ENCODE assay signal across 20 mouse cellular contexts in the genomic region with DNA sequence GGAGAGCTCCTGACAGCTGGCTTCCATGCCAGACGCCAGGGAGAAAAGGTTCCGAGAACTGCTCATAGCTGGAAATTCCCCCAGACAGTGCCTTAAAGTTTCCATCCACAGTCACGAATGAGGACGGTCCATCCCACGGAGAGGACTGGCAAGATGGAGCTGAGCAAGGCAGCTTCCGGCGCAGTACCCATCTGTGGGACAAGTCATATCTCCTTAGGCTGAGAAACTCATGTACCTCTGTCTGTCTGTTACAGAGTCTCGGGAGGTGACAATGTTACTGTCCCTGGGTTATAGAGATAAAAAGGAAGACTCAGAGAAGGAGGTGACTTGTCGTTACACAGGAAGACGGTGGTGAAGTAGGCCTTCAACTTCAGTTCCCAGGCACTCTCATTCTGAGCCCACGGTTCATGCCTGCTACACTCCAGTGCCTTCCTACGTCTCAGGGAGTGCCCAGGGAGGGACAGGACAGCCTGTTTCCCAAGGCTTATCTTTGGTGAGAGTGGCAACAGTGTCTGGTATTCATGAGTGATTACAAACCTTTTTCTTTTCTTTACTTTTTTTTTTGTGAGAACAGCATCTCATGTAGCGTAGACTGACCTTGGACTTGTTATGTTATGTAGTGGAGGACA. TPM values are rescaled to one million over a fixed set of nuclear protein-coding genes. Genes with fewer than 3 reads are reported as not detected.
DNase-seq lines count a peak whose midpoint lies in the region; ATAC-seq and TF ChIP-seq lines count a peak whose summit lies in the region.
"Had no signal": no experiment of that assay in that cellular context is flagged by ENCODE, and none has a peak within 500 bp of the region (broad histone marks: within the 10 kb centered on the region; RNA-seq: fewer than 3 reads in every experiment).

No protein-coding gene starts in this region.

- TF ChIP-seq EP300 in lung, postnatal 0 days (IDR thresholded peaks at IDR 0.05), result peak; percentile 93

- no peak overlapping the region for H3K9ac ChIP-seq in lung, postnatal 0 days (replicated peaks; ENCODE audit: low read depth)
- H3K9ac ChIP-seq in liver, embryonic 15.5 days, result no peak overlapping the region
- no peak overlapping the region for H3K9ac ChIP-seq in hindbrain, embryonic 13.5 days
- H3K9ac ChIP-seq: limb, embryonic 15.5 days; neural tube, embryonic 13.5 days had no signal

- 76% methylated on average over 13 of the region's 13 CpGs for WGBS in lung, postnatal 0 days
- 70% methylated on average over 13 of the region's 13 CpGs for WGBS in lung, adult 2 months
- 19% methylated on average over 13 of the region's 13 CpGs for WGBS in liver, embryonic 15.5 days (ENCODE audit: insufficient replicate concordance)
- WGBS in hindbrain, embryonic 13.5 days, result 91% methylated on average over 13 of the region's 13 CpGs

- peak; percentile 10 for DNase-seq in lung, postnatal 0 days (ENCODE audit: low spot score)
- DNase-seq in lung, adult 2 months, result no peak
- no peak for DNase-seq in G1E (ENCODE audit: low spot score)
- no peak for DNase-seq in T-cell, adult 2 months (ENCODE audit: low spot score)
- DNase-seq in adrenal gland, adult (ENCODE audit: inconsistent age in 2 of 2, low spot score in 1 of 2), result no peak
- DNase-seq: adrenal gland, postnatal 25 days; gastrocnemius, postnatal 10 days; heart, postnatal 36 days; kidney, postnatal 4 days; retina, postnatal 1 day; thymus, postnatal 14 days had no signal

- no peak overlapping the region for H3K27ac ChIP-seq in lung, postnatal 0 days (ENCODE audit: low read length)
- peak overlapping the region; percentile 73 for H3K27ac ChIP-seq in liver, embryonic 15.5 days (replicated peaks)
- no peak overlapping the region for H3K27ac ChIP-seq in hindbrain, embryonic 13.5 days
- H3K27ac ChIP-seq: heart, embryonic 10.5 days; limb, embryonic 15.5 days; macrophage; neural tube, embryonic 13.5 days had no signal

- H3K36me3 ChIP-seq in lung, postnatal 0 days (ENCODE audit: insufficient read depth, low read length), result no peaks in the 10 kb centered on the region
- H3K36me3 ChIP-seq in G1E (replicated peaks), result peaks cover 72% of the 10 kb centered on the region
- H3K36me3 ChIP-seq in liver, embryonic 15.5 days (replicated peaks), result peaks cover 9% of the 10 kb centered on the region; the same call in 1 of the 2 replicates
- H3K36me3 ChIP-seq in hindbrain, embryonic 13.5 days, result no peaks in the 10 kb centered on the region; the same call in 1 of the 2 replicates
- H3K36me3 ChIP-seq: heart, embryonic 10.5 days; limb, embryonic 15.5 days; neural tube, embryonic 13.5 days had no signal

- peak; percentile 10; the same call in 1 of the 2 replicates for ATAC-seq in lung, postnatal 0 days
- peak; percentile 43 for ATAC-seq in G1E (ENCODE audit: extremely low read depth, insufficient number of reproducible peaks, low FRiP score, poor library complexity, severe bottlenecking)
- peak; percentile 64 for ATAC-seq in erythroblast, adult 5-6 weeks (replicated peaks; ENCODE audit: low FRiP score, poor library complexity, severe bottlenecking)
- ATAC-seq in liver, embryonic 15.5 days (ENCODE audit: insufficient read depth), result peak; percentile 71
- no peak for ATAC-seq in hindbrain, embryonic 13.5 days (ENCODE audit: low FRiP score)
- ATAC-seq: forebrain, embryonic 14.5 days; intestine, postnatal 0 days had no signal

- H3K4me3 ChIP-seq in lung, postnatal 0 days (ENCODE audit: low read depth, low read length), result no peak overlapping the region
- H3K4me3 ChIP-seq in lung, adult 2 months (replicated peaks; ENCODE audit: extremely low read depth, low read depth, low read length), result no peak overlapping the region
- peak overlapping the region; percentile 54; the same call in 1 of the 2 replicates for H3K4me3 ChIP-seq in G1E (ENCODE audit: low read depth, low read length)
- H3K4me3 ChIP-seq in liver, embryonic 15.5 days (replicated peaks), result 0 out of 2 replicates have a peak overlapping the region, but pooled peaks have one; percentile 6
- no peak overlapping the region for H3K4me3 ChIP-seq in hindbrain, embryonic 13.5 days
- H3K4me3 ChIP-seq: heart, embryonic 10.5 days; limb, embryonic 15.5 days; neural tube, embryonic 13.5 days had no signal

- TF ChIP-seq POLR2A in lung, adult 2 months (IDR thresholded peaks at IDR 0.05; ENCODE audit: borderline replicate concordance, extremely low read depth, low read depth, low read length), result no peak

- peaks cover 14% of the 10 kb centered on the region; the same call in 1 of the 2 replicates for H3K4me1 ChIP-seq in lung, postnatal 0 days (ENCODE audit: insufficient read depth, low read depth, low read length)
- peaks cover 35% of the 10 kb centered on the region for H3K4me1 ChIP-seq in lung, adult 2 months (ENCODE audit: control insufficient read depth, insufficient read depth, low read length)
- H3K4me1 ChIP-seq in G1E (ENCODE audit: insufficient read depth, low read depth, low read length), result peaks cover 90% of the 10 kb centered on the region
- peaks cover 92% of the 10 kb centered on the region for H3K4me1 ChIP-seq in liver, embryonic 15.5 days (replicated peaks)
- no peaks in the 10 kb centered on the region for H3K4me1 ChIP-seq in hindbrain, embryonic 13.5 days (replicated peaks)
- H3K4me1 ChIP-seq: limb, embryonic 15.5 days; neural tube, embryonic 13.5 days had no signal

- TF ChIP-seq CTCF in lung, postnatal 0 days (IDR thresholded peaks at IDR 0.05), result no peak
- no peak for TF ChIP-seq CTCF in lung, adult 2 months (IDR thresholded peaks at IDR 0.05; ENCODE audit: insufficient read depth, low read length)
- TF ChIP-seq CTCF in G1E (IDR thresholded peaks at IDR 0.05; ENCODE audit: low read depth, low read length), result no peak

- H3K9me3 ChIP-seq in lung, postnatal 0 days (ENCODE audit: low read length), result no peaks in the 10 kb centered on the region
- H3K9me3 ChIP-seq in G1E (replicated peaks), result no peaks in the 10 kb centered on the region
- H3K9me3 ChIP-seq in liver, embryonic 15.5 days (replicated peaks), result no peaks in the 10 kb centered on the region
- H3K9me3 ChIP-seq in hindbrain, embryonic 13.5 days, result no peaks in the 10 kb centered on the region
- H3K9me3 ChIP-seq: heart, embryonic 10.5 days; limb, embryonic 15.5 days; neural tube, embryonic 13.5 days had no signal

- H3K4me2 ChIP-seq in lung, postnatal 0 days (replicated peaks; ENCODE audit: low read depth, low read length), result no peak overlapping the region
- peak overlapping the region; percentile 55 for H3K4me2 ChIP-seq in liver, embryonic 15.5 days
- no peak overlapping the region for H3K4me2 ChIP-seq in hindbrain, embryonic 13.5 days
- H3K4me2 ChIP-seq: limb, embryonic 15.5 days; neural tube, embryonic 13.5 days had no signal

- no peaks in the 10 kb centered on the region for H3K27me3 ChIP-seq in lung, postnatal 0 days (replicated peaks; ENCODE audit: insufficient read depth, low read length)
- no peaks in the 10 kb centered on the region for H3K27me3 ChIP-seq in G1E (ENCODE audit: insufficient read depth, low read length)
- no peaks in the 10 kb centered on the region for H3K27me3 ChIP-seq in liver, embryonic 15.5 days
- no peaks in the 10 kb centered on the region for H3K27me3 ChIP-seq in hindbrain, embryonic 13.5 days
- H3K27me3 ChIP-seq: limb, embryonic 15.5 days; neural tube, embryonic 13.5 days had no signal

RNA-seq across cellular contexts. Expression of a gene that starts 27.4 kb away (rescaled TPM):
- 59.6 and 62.9 TPM in 2 replicates for polyA plus RNA-seq in lung, postnatal 0 days (2015; fragmentation: Nextera tagmentation; extraction: Ambion mirVana)
- 62.1 and 93.3 TPM in 2 replicates for polyA plus RNA-seq in lung, adult 2 months (2012; rRNA removed)
- 127 and 141 TPM in 2 replicates for total RNA-seq in G1E (2014; fragmentation: Nextera tagmentation)
- total RNA-seq in G1E (2017), result 119 and 128 TPM in 2 replicates
- 48.3 and 51.4 TPM in 2 replicates for polyA plus RNA-seq in G1E (2012)
- 27.3 and 37.0 TPM in 2 replicates for total RNA-seq in erythroblast, adult 5-6 weeks (2015; ENCODE audit: low replicate concordance)
- total RNA-seq in erythroblast, adult 5-6 weeks (2017; ENCODE audit: low replicate concordance), result 15.2 and 15.8 TPM in 2 replicates
- 38.1 and 38.3 TPM in 2 replicates for polyA plus RNA-seq in liver, embryonic 15.5 days (2015; fragmentation: Nextera tagmentation; extraction: Ambion mirVana)
- 22.1 and 24.5 TPM in 2 replicates for polyA plus RNA-seq in hindbrain, embryonic 13.5 days (2015; fragmentation: Nextera tagmentation; extraction: Ambion mirVana)

RNA-seq across cellular contexts. Expression of a gene that starts 32.8 kb away (rescaled TPM):
- polyA plus RNA-seq in lung, postnatal 0 days (2015; fragmentation: Nextera tagmentation; extraction: Ambion mirVana), result 9.3 and 10.8 TPM in 2 replicates
- 6.5 and 8.0 TPM in 2 replicates for polyA plus RNA-seq in lung, adult 2 months (2012; rRNA removed)
- total RNA-seq in G1E (2014; fragmentation: Nextera tagmentation) (21.5 and 31.5 TPM in 2 replicates), G1E (2017) (20.7 and 22.5 TPM in 2 replicates)
- 7.6 and 9.7 TPM in 2 replicates for polyA plus RNA-seq in G1E (2012)
- 5.2 and 5.4 TPM in 2 replicates for total RNA-seq in erythroblast, adult 5-6 weeks (2015; ENCODE audit: low replicate concordance)
- 8.6 and 17.4 TPM in 2 replicates for total RNA-seq in erythroblast, adult 5-6 weeks (2017; ENCODE audit: low replicate concordance)
- polyA plus RNA-seq in liver, embryonic 15.5 days (2015; fragmentation: Nextera tagmentation; extraction: Ambion mirVana), result 11.8 and 12.4 TPM in 2 replicates
- polyA plus RNA-seq in hindbrain, embryonic 13.5 days (2015; fragmentation: Nextera tagmentation; extraction: Ambion mirVana), result 13.5 and 14.8 TPM in 2 replicates

RNA-seq across cellular contexts. Expression of a gene that starts 54.5 kb away (rescaled TPM):
- polyA plus RNA-seq in lung, postnatal 0 days (2015; fragmentation: Nextera tagmentation; extraction: Ambion mirVana), result 49.1 and 57.1 TPM in 2 replicates
- 8.1 and 11.5 TPM in 2 replicates for polyA plus RNA-seq in lung, adult 2 months (2012; rRNA removed)
- total RNA-seq in G1E (2014; fragmentation: Nextera tagmentation) (106 and 126 TPM in 2 replicates), G1E (2017) (168 and 172 TPM in 2 replicates)
- polyA plus RNA-seq in G1E (2012), result 53.7 and 56.7 TPM in 2 replicates
- 14.2 and 24.2 TPM in 2 replicates for total RNA-seq in erythroblast, adult 5-6 weeks (2015; ENCODE audit: low replicate concordance)
- total RNA-seq in erythroblast, adult 5-6 weeks (2017; ENCODE audit: low replicate concordance), result 26.2 and 34.7 TPM in 2 replicates
- 53.9 and 58.2 TPM in 2 replicates for polyA plus RNA-seq in liver, embryonic 15.5 days (2015; fragmentation: Nextera tagmentation; extraction: Ambion mirVana)
- polyA plus RNA-seq in hindbrain, embryonic 13.5 days (2015; fragmentation: Nextera tagmentation; extraction: Ambion mirVana), result 112 and 119 TPM in 2 replicates

Comparison
In these comparisons a context has a peak if more than half of its experiments do, and no peak if none do; other contexts are left out.
1. H3K4me3 ChIP-seq: peak in G1E (single experiment) and liver, embryonic 15.5 days (single experiment); none in lung, postnatal 0 days (single experiment), lung, adult 2 months (single experiment) and hindbrain, embryonic 13.5 days (single experiment).